8 mouse cellular contexts compared by ENCODE assay signal in genomic region chr17:24478663-24479380, GRCm38 (mm10). TPM values are rescaled to one million over a fixed set of nuclear protein-coding genes. Genes with fewer than 3 reads are reported as not detected.
DNase-seq lines count a peak whose midpoint lies in the region; ATAC-seq and TF ChIP-seq lines count a peak whose summit lies in the region.

TSS of gene Mlst8 (minus strand) at chr17:24479078.

- H3K4me3 ChIP-seq in C2C12 (ENCODE audit: insufficient read depth, poor library complexity, severe bottlenecking), result peak within 1 kb of the TSS; percentile 49
- H3K4me3 ChIP-seq in erythroblast, embryonic 14.5 days (replicated peaks), result peak within 1 kb of the TSS; percentile 90
- H3K4me3 ChIP-seq in heart, embryonic 12.5 days, result peak within 1 kb of the TSS; percentile 79
- peak within 1 kb of the TSS; percentile 63 for H3K4me3 ChIP-seq in kidney, postnatal 0 days (replicated peaks; ENCODE audit: low read depth, low read length)
- peak within 1 kb of the TSS; percentile 84 for H3K4me3 ChIP-seq in liver, embryonic 11.5 days (ENCODE audit: low read depth, low read length)
- peak within 1 kb of the TSS; percentile 62 for H3K4me3 ChIP-seq in stomach, embryonic 14.5 days (ENCODE audit: low read depth, low read length)

- H3K79me2 ChIP-seq in C2C12 (ENCODE audit: control insufficient read depth, insufficient read depth), result peaks cover 13% of the 10 kb centered on the region

- TF ChIP-seq POLR2A in brain, embryonic 14.5 days (IDR thresholded peaks at IDR 0.05; ENCODE audit: borderline replicate concordance, extremely low read depth, insufficient read depth, insufficient read length, poor library complexity, severe bottlenecking), result peak; percentile 51; the same call in 1 of the 2 replicates

- H3K9ac ChIP-seq in heart, embryonic 12.5 days, result peak within 1 kb of the TSS; percentile 84
- H3K9ac ChIP-seq in kidney, postnatal 0 days (ENCODE audit: low read depth, low read length), result peak within 1 kb of the TSS; percentile 69
- peak within 1 kb of the TSS; percentile 92 for H3K9ac ChIP-seq in liver, embryonic 11.5 days (ENCODE audit: low read depth, low read length)
- peak within 1 kb of the TSS; percentile 51 for H3K9ac ChIP-seq in stomach, embryonic 14.5 days (replicated peaks; ENCODE audit: low read depth, low read length)

- peaks cover 3% of the 10 kb centered on the region for H3K79me3 ChIP-seq in C2C12 (ENCODE audit: low read depth)

- peak; percentile 91 for TF ChIP-seq CTCF in C2C12 (IDR thresholded peaks at IDR 0.05; ENCODE audit: control insufficient read depth, insufficient read depth, insufficient read length)
- TF ChIP-seq CTCF in brain, embryonic 14.5 days (IDR thresholded peaks at IDR 0.05; ENCODE audit: borderline replicate concordance, extremely low read depth, insufficient read depth, insufficient read length), result peak; percentile 91
- TF ChIP-seq CTCF in kidney, postnatal 0 days (IDR thresholded peaks at IDR 0.05; ENCODE audit: low read depth), result peak; percentile 91

- ATAC-seq in heart, embryonic 12.5 days (ENCODE audit: insufficient number of reproducible peaks, low FRiP score), result peak; percentile 93
- ATAC-seq in kidney, postnatal 0 days (replicated peaks; ENCODE audit: low FRiP score, low read depth), result peak; percentile 89
- peak; percentile 93 for ATAC-seq in liver, embryonic 11.5 days (replicated peaks; ENCODE audit: low FRiP score)
- peak; percentile 91 for ATAC-seq in stomach, embryonic 14.5 days (ENCODE audit: insufficient number of reproducible peaks, insufficient read depth, low FRiP score, low read depth)

- H3K4me1 ChIP-seq in erythroblast, embryonic 14.5 days (ENCODE audit: control insufficient read depth), result peaks cover 41% of the 10 kb centered on the region
- peaks cover 22% of the 10 kb centered on the region for H3K4me1 ChIP-seq in heart, embryonic 12.5 days (replicated peaks)
- H3K4me1 ChIP-seq in kidney, postnatal 0 days (replicated peaks; ENCODE audit: insufficient read depth, low read length), result peaks cover 7% of the 10 kb centered on the region
- H3K4me1 ChIP-seq in liver, embryonic 11.5 days (replicated peaks; ENCODE audit: control insufficient read depth, insufficient read depth, low read length), result peaks cover 13% of the 10 kb centered on the region
- H3K4me1 ChIP-seq in stomach, embryonic 14.5 days (ENCODE audit: control insufficient read depth, insufficient read depth, low read length), result peaks cover 6% of the 10 kb centered on the region

- DNase-seq in brain, embryonic 14.5 days (ENCODE audit: low read depth), result peak; percentile 98
- peak; percentile 98 for DNase-seq in kidney, postnatal 0 days (ENCODE audit: low spot score)
- peak; percentile 97 for DNase-seq in liver, embryonic 11.5 days (ENCODE audit: low spot score)
- peak; percentile 98 for DNase-seq in naive thymus-derived CD4-positive, alpha-beta T cell, adult 2 months (ENCODE audit: low read depth)

- under 1% methylated on average over 48 of the region's 48 CpGs for WGBS in heart, embryonic 12.5 days
- under 1% methylated on average over 48 of the region's 48 CpGs for WGBS in kidney, postnatal 0 days
- WGBS in liver, embryonic 11.5 days, result under 1% methylated on average over 48 of the region's 48 CpGs
- WGBS in stomach, embryonic 14.5 days, result under 1% methylated on average over 48 of the region's 48 CpGs

- no peaks in the 10 kb centered on the region for H3K9me3 ChIP-seq in erythroblast, embryonic 14.5 days (ENCODE audit: control insufficient read depth, low read length)
- H3K9me3 ChIP-seq in heart, embryonic 12.5 days (replicated peaks), result no peaks in the 10 kb centered on the region
- no peaks in the 10 kb centered on the region for H3K9me3 ChIP-seq in kidney, postnatal 0 days (replicated peaks; ENCODE audit: low read length)
- no peaks in the 10 kb centered on the region for H3K9me3 ChIP-seq in liver, embryonic 11.5 days (ENCODE audit: control insufficient read depth, low read length)
- no peaks in the 10 kb centered on the region for H3K9me3 ChIP-seq in stomach, embryonic 14.5 days (ENCODE audit: control insufficient read depth, low read depth, low read length)

- peaks cover 31% of the 10 kb centered on the region for H3K36me3 ChIP-seq in C2C12 (ENCODE audit: control insufficient read depth, insufficient read depth)
- H3K36me3 ChIP-seq in erythroblast, embryonic 14.5 days (ENCODE audit: control insufficient read depth), result peaks cover 44% of the 10 kb centered on the region
- H3K36me3 ChIP-seq in heart, embryonic 12.5 days, result peaks cover 39% of the 10 kb centered on the region
- peaks cover 29% of the 10 kb centered on the region for H3K36me3 ChIP-seq in kidney, postnatal 0 days (ENCODE audit: insufficient read depth, low read length)
- H3K36me3 ChIP-seq in liver, embryonic 11.5 days (ENCODE audit: control insufficient read depth, insufficient read depth, low read length), result peaks cover 14% of the 10 kb centered on the region
- H3K36me3 ChIP-seq in stomach, embryonic 14.5 days (ENCODE audit: control insufficient read depth, insufficient read depth, low read length), result peaks cover 22% of the 10 kb centered on the region

- peak within 1 kb of the TSS; percentile 96 for H3ac ChIP-seq in C2C12 (ENCODE audit: control insufficient read depth, insufficient read length, low read depth)

- peak within 1 kb of the TSS; percentile 70 for H3K4me2 ChIP-seq in heart, embryonic 12.5 days
- peak within 1 kb of the TSS; percentile 73 for H3K4me2 ChIP-seq in kidney, postnatal 0 days (ENCODE audit: low read length)
- peak within 1 kb of the TSS; percentile 87 for H3K4me2 ChIP-seq in liver, embryonic 11.5 days
- H3K4me2 ChIP-seq in stomach, embryonic 14.5 days (replicated peaks; ENCODE audit: low read depth, low read length), result peak within 1 kb of the TSS; percentile 49

- H3K27ac ChIP-seq in heart, embryonic 12.5 days (ENCODE audit: poor library complexity, severe bottlenecking), result peak within 1 kb of the TSS; percentile 94
- peak within 1 kb of the TSS; percentile 83 for H3K27ac ChIP-seq in kidney, postnatal 0 days
- peak within 1 kb of the TSS; percentile 90 for H3K27ac ChIP-seq in liver, embryonic 11.5 days (ENCODE audit: low read depth, low read length)
- H3K27ac ChIP-seq in stomach, embryonic 14.5 days (ENCODE audit: low read length), result peak within 1 kb of the TSS; percentile 95

- no peaks in the 10 kb centered on the region for H3K27me3 ChIP-seq in C2C12 (ENCODE audit: control insufficient read depth, insufficient read depth, insufficient read length)
- peaks cover 3% of the 10 kb centered on the region for H3K27me3 ChIP-seq in erythroblast, embryonic 14.5 days (ENCODE audit: control insufficient read depth)
- no peaks in the 10 kb centered on the region; the same call in 1 of the 2 replicates for H3K27me3 ChIP-seq in heart, embryonic 12.5 days (replicated peaks)
- no peaks in the 10 kb centered on the region for H3K27me3 ChIP-seq in kidney, postnatal 0 days (ENCODE audit: insufficient read depth, low read length)
- no peaks in the 10 kb centered on the region for H3K27me3 ChIP-seq in liver, embryonic 11.5 days (replicated peaks; ENCODE audit: control insufficient read depth, insufficient read depth, low read length)
- H3K27me3 ChIP-seq in stomach, embryonic 14.5 days (ENCODE audit: control insufficient read depth, insufficient read depth, low read length), result no peaks in the 10 kb centered on the region

TF ChIP-seq in C2C12, 6 proteins besides CTCF, POLR2A, EP300 and RAD21:
- TF ChIP-seq USF1 (IDR thresholded peaks at IDR 0.05; ENCODE audit: low read depth) (no peak), MYOD1 (IDR thresholded peaks at IDR 0.05; ENCODE audit: control insufficient read depth, insufficient read length, low read depth) (no peak), MYOG (IDR thresholded peaks at IDR 0.05; ENCODE audit: control insufficient read depth, extremely low read depth, insufficient read length) (no peak), CEBPB (IDR thresholded peaks at IDR 0.05; ENCODE audit: low read depth) (no peak), FOSL1 (IDR thresholded peaks at IDR 0.05; ENCODE audit: insufficient read depth, low read length, poor library complexity, severe bottlenecking) (no peak), MAX (IDR thresholded peaks at IDR 0.05) (no peak)

RNA-seq across cellular contexts. Expression of gene Mlst8, which starts in this region (rescaled TPM):
- polyA plus RNA-seq in C2C12 (2012; fragmentation: generic; extraction: Trizol), result 23.1 TPM
- polyA plus RNA-seq in brain, embryonic 14.5 days (2012; rRNA removed), result 47.1 and 53.7 TPM in 2 replicates
- polyA plus RNA-seq in erythroblast, embryonic 14.5 days (2012), result 1.4 and 1.7 TPM in 2 replicates
- 17.8 and 20.5 TPM in 2 replicates for polyA plus RNA-seq in heart, embryonic 12.5 days (2016; fragmentation: Nextera tagmentation; extraction: Ambion mirVana)
- 24.1 and 24.2 TPM in 2 replicates for polyA plus RNA-seq in kidney, postnatal 0 days (2015; fragmentation: Nextera tagmentation; extraction: Ambion mirVana)
- polyA plus RNA-seq in liver, embryonic 11.5 days (2014; fragmentation: Nextera tagmentation; extraction: Ambion mirVana), result 22.3 TPM in 2 replicates
- 39.7 and 46.2 TPM in 2 replicates for polyA plus RNA-seq in stomach, embryonic 14.5 days (2014; fragmentation: Nextera tagmentation; extraction: Ambion mirVana)

Comparison
In these comparisons a context has a peak if more than half of its experiments do, and no peak if none do; other contexts are left out.
1. Peak in every context shown above with its lines: DNase-seq, ATAC-seq, H3K4me3 ChIP-seq and H3K27ac ChIP-seq.